Comparison of ENCODE assay signal across 8 mouse cellular contexts in the genomic region with DNA sequence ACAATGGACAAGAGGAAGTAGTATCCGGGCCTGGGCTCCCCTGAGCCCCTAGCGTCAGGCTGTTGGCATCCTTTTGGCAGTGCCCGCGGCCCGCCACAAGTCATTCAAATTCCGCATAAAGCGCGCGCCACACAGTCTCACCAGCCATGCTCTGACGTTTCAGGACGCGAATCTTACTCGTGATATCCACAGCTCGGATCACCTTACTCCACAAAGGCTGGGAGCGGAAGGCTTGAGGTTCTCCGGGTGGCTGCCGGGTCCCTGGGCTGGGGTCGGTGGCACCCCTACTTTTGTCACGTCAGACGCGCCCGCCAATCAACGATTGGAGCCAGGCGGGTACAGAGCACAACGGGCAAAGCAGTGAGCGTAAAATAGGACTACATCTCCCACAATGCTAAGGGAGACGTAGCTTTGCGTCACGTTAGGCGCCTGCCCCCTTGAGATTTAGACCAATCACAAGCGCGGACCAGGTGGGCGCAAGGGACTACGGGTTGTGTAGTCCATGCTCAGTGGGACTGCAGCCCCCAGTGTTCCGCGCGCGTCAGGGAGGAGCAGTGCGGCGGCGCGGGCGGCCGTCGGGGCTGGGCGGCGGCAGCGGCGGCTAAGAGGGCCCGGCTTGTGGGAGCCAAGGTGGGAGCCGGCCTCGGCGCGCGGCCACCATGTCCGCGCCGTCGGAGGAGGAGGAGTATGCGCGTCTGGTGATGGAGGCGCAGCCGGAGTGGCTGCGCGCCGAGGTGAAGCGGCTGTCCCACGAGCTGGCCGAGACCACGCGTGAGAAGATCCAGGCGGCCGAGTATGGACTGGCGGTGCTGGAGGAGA. TPM values are rescaled to one million over a fixed set of nuclear protein-coding genes. Genes with fewer than 3 reads are reported as not detected.
DNase-seq lines count a peak whose midpoint lies in the region; ATAC-seq and TF ChIP-seq lines count a peak whose summit lies in the region.

TSS of gene Bicd2 (plus strand) at position 574 of the 819 bp plus-strand sequence.

- TF ChIP-seq CTCF in heart, adult 2 months (IDR thresholded peaks at IDR 0.05): peak; percentile 17

- H3K36me3 ChIP-seq in embryonic facial prominence, embryonic 14.5 days (ENCODE audit: control insufficient read depth, insufficient read depth, low read length): no peaks in the 10 kb centered on the region
- peaks cover 14% of the 10 kb centered on the region for H3K36me3 ChIP-seq in heart, adult 2 months (ENCODE audit: control insufficient read depth, insufficient read depth, low read length)
- H3K36me3 ChIP-seq in limb, embryonic 13.5 days: no peaks in the 10 kb centered on the region
- no peaks in the 10 kb centered on the region for H3K36me3 ChIP-seq in midbrain, embryonic 16.5 days (ENCODE audit: control insufficient read depth, insufficient read depth, low read length)

- peak within 1 kb of the TSS; percentile 91 for H3K4me3 ChIP-seq in embryonic facial prominence, embryonic 14.5 days (ENCODE audit: low read depth, low read length)
- peak within 1 kb of the TSS; percentile 79 for H3K4me3 ChIP-seq in heart, adult 2 months
- H3K4me3 ChIP-seq in limb, embryonic 13.5 days: peak within 1 kb of the TSS; percentile 81
- H3K4me3 ChIP-seq in midbrain, embryonic 16.5 days (ENCODE audit: low read depth, low read length): peak within 1 kb of the TSS; percentile 92

- no peaks in the 10 kb centered on the region for H3K9me3 ChIP-seq in embryonic facial prominence, embryonic 14.5 days (ENCODE audit: control insufficient read depth, low read length)
- H3K9me3 ChIP-seq in limb, embryonic 13.5 days: no peaks in the 10 kb centered on the region
- H3K9me3 ChIP-seq in midbrain, embryonic 16.5 days (replicated peaks; ENCODE audit: control insufficient read depth, low read length, poor library complexity, severe bottlenecking): no peaks in the 10 kb centered on the region

- H3K27me3 ChIP-seq in embryonic facial prominence, embryonic 14.5 days (replicated peaks; ENCODE audit: control insufficient read depth, insufficient read depth, low read length): no peaks in the 10 kb centered on the region
- no peaks in the 10 kb centered on the region for H3K27me3 ChIP-seq in heart, adult 2 months (ENCODE audit: control insufficient read depth, insufficient read depth, low read length)
- no peaks in the 10 kb centered on the region for H3K27me3 ChIP-seq in limb, embryonic 13.5 days
- H3K27me3 ChIP-seq in midbrain, embryonic 16.5 days (ENCODE audit: control insufficient read depth, insufficient read depth, low read depth, low read length): no peaks in the 10 kb centered on the region

- peak; percentile 98 for DNase-seq in 3T3-L1 (ENCODE audit: low read depth, low spot score)
- peak; percentile 73 to 88 for DNase-seq in adrenal gland, postnatal 4 days (ENCODE audit: low spot score in 2 of 2)
- DNase-seq in embryonic facial prominence, embryonic 14.5 days (ENCODE audit: low spot score): peak; percentile 100
- peak; percentile 92 to 97 for DNase-seq in heart, adult 2 months
- peak; percentile 96 to 98 for DNase-seq in kidney, adult 8-10 months
- DNase-seq in spleen, postnatal 10 days (ENCODE audit: low spot score in 2 of 2): peak; percentile 88 to 96

- H3K4me2 ChIP-seq in embryonic facial prominence, embryonic 14.5 days (ENCODE audit: low read depth, low read length): peak within 1 kb of the TSS; percentile 74
- peak within 1 kb of the TSS; percentile 94 for H3K4me2 ChIP-seq in limb, embryonic 13.5 days (replicated peaks)
- H3K4me2 ChIP-seq in midbrain, embryonic 16.5 days (ENCODE audit: low read length): peak within 1 kb of the TSS; percentile 97

- intact Hi-C loops in heart, adult 2 months (cut with DNase I): loop anchor here (2.0 kb wide), 1 partner anchor 80 kb away; the partner anchor contains the start of gene Ippk

- under 1% methylated on average over 42 of the region's 74 CpGs for WGBS in embryonic facial prominence, embryonic 14.5 days
- WGBS in heart, adult 2 months: under 1% methylated on average over 74 of the region's 74 CpGs
- under 1% methylated on average over 74 of the region's 74 CpGs for WGBS in limb, embryonic 13.5 days
- 0% methylated on average over 74 of the region's 74 CpGs for WGBS in midbrain, embryonic 16.5 days

- TF ChIP-seq POLR2A in heart, adult 2 months (IDR thresholded peaks at IDR 0.05; ENCODE audit: insufficient read depth, low read depth, low read length): peak; percentile 54

- TF ChIP-seq EP300 in heart, adult 2 months (IDR thresholded peaks at IDR 0.05; ENCODE audit: insufficient read depth, low read depth, low read length): peak; percentile 62

- peak within 1 kb of the TSS; percentile 75 for H3K27ac ChIP-seq in embryonic facial prominence, embryonic 14.5 days (replicated peaks; ENCODE audit: low read depth, low read length)
- H3K27ac ChIP-seq in heart, adult 2 months: peak within 1 kb of the TSS; percentile 92
- peak within 1 kb of the TSS; percentile 67 for H3K27ac ChIP-seq in limb, embryonic 13.5 days
- H3K27ac ChIP-seq in midbrain, embryonic 16.5 days (ENCODE audit: low read length): peak within 1 kb of the TSS; percentile 89

- peaks cover 22% of the 10 kb centered on the region for H3K4me1 ChIP-seq in embryonic facial prominence, embryonic 14.5 days (ENCODE audit: control insufficient read depth, insufficient read depth, low read length)
- peaks cover 31% of the 10 kb centered on the region for H3K4me1 ChIP-seq in heart, adult 2 months (ENCODE audit: control insufficient read depth, insufficient read depth, low read length)
- peaks cover 53% of the 10 kb centered on the region for H3K4me1 ChIP-seq in limb, embryonic 13.5 days
- H3K4me1 ChIP-seq in midbrain, embryonic 16.5 days (ENCODE audit: control insufficient read depth, insufficient read depth, low read length): peaks cover 36% of the 10 kb centered on the region

- H3K79me2 ChIP-seq in heart, adult 2 months (replicated peaks; ENCODE audit: control insufficient read depth, insufficient read depth, low read length): peaks cover 7% of the 10 kb centered on the region

- peak within 1 kb of the TSS; percentile 91 for H3K9ac ChIP-seq in embryonic facial prominence, embryonic 14.5 days (ENCODE audit: low read depth, low read length)
- peak within 1 kb of the TSS; percentile 90 for H3K9ac ChIP-seq in heart, adult 2 months (ENCODE audit: low read depth, low read length)
- H3K9ac ChIP-seq in limb, embryonic 13.5 days: peak within 1 kb of the TSS; percentile 83
- H3K9ac ChIP-seq in midbrain, embryonic 16.5 days (ENCODE audit: low read depth, low read length): peak within 1 kb of the TSS; percentile 95

- ATAC-seq in embryonic facial prominence, embryonic 14.5 days (ENCODE audit: low read depth): peak; percentile 100
- ATAC-seq in limb, embryonic 13.5 days (ENCODE audit: low FRiP score, low read depth): peak; percentile 99
- peak; percentile 99 for ATAC-seq in midbrain, embryonic 16.5 days

RNA-seq across cellular contexts. Expression of gene Bicd2, which starts in this region (rescaled TPM):
- 10 to 100 TPM; 33.5 to 35.9 TPM for total RNA-seq in adrenal gland, postnatal 4 days (2021)
- polyA plus RNA-seq in embryonic facial prominence, embryonic 14.5 days (2014; fragmentation: Nextera tagmentation; extraction: Ambion mirVana): 35.9 and 37.1 TPM in 2 replicates
- 10 to 100 TPM; 72.4 to 77.6 TPM for total RNA-seq in heart, adult 2 months (2021)
- 44.5 and 64.2 TPM in 2 replicates for polyA plus RNA-seq in heart, adult 2 months (2012; rRNA removed)
- 34.2 and 36.6 TPM in 2 replicates for polyA plus RNA-seq in limb, embryonic 13.5 days (2015; fragmentation: Nextera tagmentation; extraction: Ambion mirVana)
- polyA plus RNA-seq in midbrain, embryonic 16.5 days (2015; fragmentation: Nextera tagmentation; extraction: Ambion mirVana): 26.2 and 28.3 TPM in 2 replicates

Comparison
In these comparisons a context has a peak if more than half of its experiments do, and no peak if none do; other contexts are left out.
1. Peak in every context shown above with its lines: DNase-seq, ATAC-seq, H3K4me3 ChIP-seq and H3K27ac ChIP-seq.